Mouse (Mus musculus): ENCODE measurements around the gene Lamc3. TPM values are rescaled to one million over a fixed set of nuclear protein-coding genes. Genes with fewer than 3 reads are reported as not detected.

Gene Lamc3
- polyA plus RNA-seq, 2 experiments = 0.84 to 1.1 TPM

DNA sequence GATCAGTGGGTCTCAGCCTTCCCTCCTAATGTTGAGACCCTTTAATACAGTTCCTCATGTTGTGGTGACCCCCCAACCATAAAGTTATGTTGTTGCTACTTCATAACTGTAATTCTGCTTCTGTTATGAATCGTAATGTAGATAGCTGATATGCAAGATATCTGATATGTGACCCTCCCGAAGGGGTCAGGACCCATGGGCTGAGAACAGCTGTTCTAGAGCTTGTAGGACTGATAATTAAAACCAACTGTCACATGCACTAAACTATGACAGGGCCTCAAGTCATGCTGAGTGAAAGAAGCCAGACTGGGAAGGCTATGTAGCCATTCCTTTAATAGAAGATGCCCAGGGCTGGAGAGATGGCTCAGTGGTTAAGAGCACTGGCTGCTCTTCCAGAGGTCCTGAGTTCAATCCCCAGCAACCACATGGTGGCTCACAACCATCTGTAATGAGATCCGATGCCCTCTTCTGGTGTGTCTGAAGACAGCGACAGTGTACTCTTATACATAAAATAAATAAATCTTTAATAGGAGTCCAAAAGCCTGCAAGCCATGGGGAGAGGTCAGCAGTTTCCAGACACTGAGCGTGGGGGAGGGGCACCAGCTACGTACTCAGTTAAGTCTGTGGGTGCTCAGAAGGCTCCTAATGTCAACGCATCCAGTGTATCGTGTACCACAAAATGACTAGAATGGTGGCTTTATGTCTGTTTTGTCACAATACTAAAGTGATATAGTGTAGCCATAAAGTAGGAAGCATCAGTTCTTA lies 19.1 kb upstream of the Lamc3 start:
- Histone ChIP-seq H3K4me1 (ENCODE audit: control insufficient read depth, insufficient read depth, low read length) (no peaks in the 10 kb centered on the region), H3K27ac (replicated peaks; ENCODE audit: low read depth, low read length) (no peak overlapping the region), H3K4me3 (replicated peaks; ENCODE audit: low read length) (no peak overlapping the region), H3K9ac (ENCODE audit: low read depth, low read length, severe bottlenecking) (no peak overlapping the region), H3K36me3 (ENCODE audit: control insufficient read depth, insufficient read depth, low read length) (no peaks in the 10 kb centered on the region), H3K9me3 (ENCODE audit: control insufficient read depth, low read length) (no peaks in the 10 kb centered on the region), H3K27me3 (ENCODE audit: control insufficient read depth, insufficient read depth, low read length) (no peaks in the 10 kb centered on the region), H3K4me2 (replicated peaks; ENCODE audit: low read depth, low read length, severe bottlenecking) (no peak overlapping the region)
- WGBS = 86% methylated on average over 8 of the region's 8 CpGs
- TF ChIP-seq POLR2A (IDR thresholded peaks at IDR 0.05; ENCODE audit: borderline replicate concordance, extremely low read depth, insufficient read depth, insufficient read length) = no peak
- DNase-seq (ENCODE audit: low spot score) (no peak), ATAC-seq (ENCODE audit: low FRiP score, low read depth) (no peak)

DNA sequence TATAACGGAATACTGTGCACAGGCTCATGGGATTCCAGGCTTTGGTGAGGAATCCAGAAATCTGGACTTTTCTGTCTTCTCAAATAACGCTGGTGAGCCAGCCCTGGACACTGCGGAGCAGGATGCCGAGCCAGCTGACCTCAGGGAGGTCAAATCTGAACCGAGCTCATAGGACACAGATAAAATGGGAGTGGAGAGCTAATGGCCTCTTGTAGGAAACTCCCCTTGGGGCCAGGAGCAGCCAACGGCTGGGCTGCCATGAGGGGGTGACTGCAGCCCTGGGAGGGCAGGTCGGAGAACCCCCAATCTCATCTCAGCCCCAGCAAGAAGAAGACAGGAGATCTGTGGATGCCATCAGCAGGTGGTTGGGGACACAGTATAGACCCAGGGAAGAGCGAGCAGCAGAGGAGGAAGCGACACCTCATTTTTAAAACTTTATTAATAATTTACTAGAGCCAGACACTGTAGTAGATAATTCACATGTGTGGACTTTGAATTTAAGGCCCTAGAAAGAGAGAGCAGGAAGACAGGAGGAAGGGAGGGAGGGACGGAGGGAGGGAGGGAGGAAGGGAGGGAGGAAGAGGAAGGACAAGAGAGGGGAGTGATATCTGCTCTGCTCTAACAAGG lies 18.4 kb upstream of the Lamc3 start:
- WGBS = 65% methylated on average over 10 of the region's 10 CpGs
- no peaks in the 10 kb centered on the region for H3K4me1 ChIP-seq (ENCODE audit: control insufficient read depth, insufficient read depth, low read length)
- ATAC-seq (ENCODE audit: low FRiP score, low read depth) = no peak
- H3K4me3 ChIP-seq (replicated peaks; ENCODE audit: low read length) = no peak overlapping the region
- no peaks in the 10 kb centered on the region for H3K27me3 ChIP-seq (ENCODE audit: control insufficient read depth, insufficient read depth, low read length)
- DNase-seq (ENCODE audit: low spot score) = no peak
- no peak for TF ChIP-seq POLR2A (IDR thresholded peaks at IDR 0.05; ENCODE audit: borderline replicate concordance, extremely low read depth, insufficient read depth, insufficient read length)
- no peak overlapping the region for H3K27ac ChIP-seq (replicated peaks; ENCODE audit: low read depth, low read length)
- no peak overlapping the region for H3K4me2 ChIP-seq (replicated peaks; ENCODE audit: low read depth, low read length, severe bottlenecking)
- H3K36me3 ChIP-seq (ENCODE audit: control insufficient read depth, insufficient read depth, low read length) = no peaks in the 10 kb centered on the region
- no peaks in the 10 kb centered on the region for H3K9me3 ChIP-seq (ENCODE audit: control insufficient read depth, low read length)
- H3K9ac ChIP-seq (ENCODE audit: low read depth, low read length, severe bottlenecking) = no peak overlapping the region

- no peak for ATAC-seq (ENCODE audit: low FRiP score, low read depth)
- H3K4me1 ChIP-seq (ENCODE audit: control insufficient read depth, insufficient read depth, low read length) = no peaks in the 10 kb centered on the region
- WGBS = 85% methylated on average over 5 of the region's 5 CpGs
- no peak overlapping the region for H3K4me2 ChIP-seq (replicated peaks; ENCODE audit: low read depth, low read length, severe bottlenecking)
- H3K27ac ChIP-seq (replicated peaks; ENCODE audit: low read depth, low read length) = no peak overlapping the region
- no peak overlapping the region for H3K9ac ChIP-seq (ENCODE audit: low read depth, low read length, severe bottlenecking)
- TF ChIP-seq POLR2A (IDR thresholded peaks at IDR 0.05; ENCODE audit: borderline replicate concordance, extremely low read depth, insufficient read depth, insufficient read length) = no peak
- H3K4me3 ChIP-seq (replicated peaks; ENCODE audit: low read length) = no peak overlapping the region
- no peaks in the 10 kb centered on the region for H3K36me3 ChIP-seq (ENCODE audit: control insufficient read depth, insufficient read depth, low read length)
- no peak for DNase-seq (ENCODE audit: low spot score)
- no peaks in the 10 kb centered on the region for H3K27me3 ChIP-seq (ENCODE audit: control insufficient read depth, insufficient read depth, low read length)
- H3K9me3 ChIP-seq (ENCODE audit: control insufficient read depth, low read length) = no peaks in the 10 kb centered on the region
Observed at GRCm38 (mm10) chr2:31869692-31870091, 17.4 kb upstream of the Lamc3 start.

- H3K4me1 ChIP-seq (ENCODE audit: control insufficient read depth, insufficient read depth, low read length) = no peaks in the 10 kb centered on the region
- DNase-seq (ENCODE audit: low spot score) (no peak), ATAC-seq (ENCODE audit: low FRiP score, low read depth) (no peak)
- H3K27ac ChIP-seq (replicated peaks; ENCODE audit: low read depth, low read length) = no peak overlapping the region
- no peak overlapping the region for H3K4me3 ChIP-seq (replicated peaks; ENCODE audit: low read length)
- no peak overlapping the region for H3K9ac ChIP-seq (ENCODE audit: low read depth, low read length, severe bottlenecking)
- H3K36me3 ChIP-seq (ENCODE audit: control insufficient read depth, insufficient read depth, low read length) = no peaks in the 10 kb centered on the region
- TF ChIP-seq POLR2A (IDR thresholded peaks at IDR 0.05; ENCODE audit: borderline replicate concordance, extremely low read depth, insufficient read depth, insufficient read length) = no peak
- H3K4me2 ChIP-seq (replicated peaks; ENCODE audit: low read depth, low read length, severe bottlenecking) = no peak overlapping the region
- WGBS = 56% methylated on average over 3 of the region's 3 CpGs
- H3K9me3 ChIP-seq (ENCODE audit: control insufficient read depth, low read length) = no peaks in the 10 kb centered on the region
- no peaks in the 10 kb centered on the region for H3K27me3 ChIP-seq (ENCODE audit: control insufficient read depth, insufficient read depth, low read length)
Observed at GRCm38 (mm10) chr2:31870683-31871082, 16.4 kb upstream of the Lamc3 start.

GRCm38 (mm10) chr2:31874290-31874855 lies 12.7 kb upstream of the Lamc3 start:
- ATAC-seq (ENCODE audit: low FRiP score, low read depth) (no peak), DNase-seq (ENCODE audit: low spot score) (no peak)
- Histone ChIP-seq H3K9ac (ENCODE audit: low read depth, low read length, severe bottlenecking) (no peak overlapping the region), H3K4me3 (replicated peaks; ENCODE audit: low read length) (no peak overlapping the region), H3K4me1 (ENCODE audit: control insufficient read depth, insufficient read depth, low read length) (no peaks in the 10 kb centered on the region), H3K36me3 (ENCODE audit: control insufficient read depth, insufficient read depth, low read length) (no peaks in the 10 kb centered on the region), H3K27me3 (ENCODE audit: control insufficient read depth, insufficient read depth, low read length) (no peaks in the 10 kb centered on the region; the same call in 1 of the 2 replicates), H3K27ac (replicated peaks; ENCODE audit: low read depth, low read length) (no peak overlapping the region), H3K4me2 (replicated peaks; ENCODE audit: low read depth, low read length, severe bottlenecking) (no peak overlapping the region), H3K9me3 (ENCODE audit: control insufficient read depth, low read length) (no peaks in the 10 kb centered on the region)
- 77% methylated on average over 26 of the region's 26 CpGs for WGBS
- TF ChIP-seq POLR2A (IDR thresholded peaks at IDR 0.05; ENCODE audit: borderline replicate concordance, extremely low read depth, insufficient read depth, insufficient read length) = no peak
